Mouse (Mus musculus): ENCODE data around the gene Ybx3. TPM values are rescaled to one million over a fixed set of nuclear protein-coding genes. Genes with fewer than 3 reads are reported as not detected.

Ybx3 gene
- polyA plus RNA-seq, 1 experiment = 75.0 TPM

DNA sequence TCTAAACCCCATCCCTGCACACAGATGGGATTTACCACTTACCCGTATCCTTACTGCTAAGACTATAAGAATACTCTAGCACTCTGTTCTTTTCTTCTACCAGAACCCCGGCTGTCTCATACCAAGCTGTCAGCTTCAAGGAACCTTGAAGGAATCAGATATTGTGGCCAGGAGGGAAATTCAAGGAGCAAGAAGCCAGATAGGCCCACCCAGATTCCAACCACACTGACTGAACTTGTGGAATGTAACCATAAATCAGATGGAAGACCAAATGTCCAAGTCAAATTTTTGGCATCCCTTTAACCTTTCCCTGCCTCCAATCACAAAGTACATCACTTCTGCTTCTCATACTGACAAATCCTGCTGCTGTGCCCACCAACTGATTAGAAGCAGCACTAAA is 41.2 kb downstream of the Ybx3 start:
- Histone ChIP-seq H3K27ac (ENCODE audit: insufficient read depth, low read length) (no peak overlapping the region), H3K4me1 (ENCODE audit: control insufficient read depth, insufficient read depth, low read length) (no peaks in the 10 kb centered on the region), H3K4me3 (ENCODE audit: insufficient read depth, low read length) (no peak overlapping the region)
- TF ChIP-seq CTCF (IDR thresholded peaks at IDR 0.05; ENCODE audit: extremely low read depth, insufficient read depth, low read length) (no peak), POLR2A (IDR thresholded peaks at IDR 0.05; ENCODE audit: extremely low read depth, insufficient read depth, low read length) (no peak)

GRCm38 (mm10) chr6:131344346-131344745 is 43.9 kb downstream of the Ybx3 start:
- no peak overlapping the region for H3K4me3 ChIP-seq (ENCODE audit: insufficient read depth, low read length)
- no peak for TF ChIP-seq POLR2A (IDR thresholded peaks at IDR 0.05; ENCODE audit: extremely low read depth, insufficient read depth, low read length)
- no peak for TF ChIP-seq CTCF (IDR thresholded peaks at IDR 0.05; ENCODE audit: extremely low read depth, insufficient read depth, low read length)

GRCm38 (mm10) chr6:131340082-131340481 is 48.2 kb downstream of the Ybx3 start:
- TF ChIP-seq POLR2A (IDR thresholded peaks at IDR 0.05; ENCODE audit: extremely low read depth, insufficient read depth, low read length) = no peak
- no peak for TF ChIP-seq CTCF (IDR thresholded peaks at IDR 0.05; ENCODE audit: extremely low read depth, insufficient read depth, low read length)
- no peak overlapping the region for H3K27ac ChIP-seq (ENCODE audit: insufficient read depth, low read length)
- no peak overlapping the region for H3K4me3 ChIP-seq (ENCODE audit: insufficient read depth, low read length)
- H3K4me1 ChIP-seq (ENCODE audit: control insufficient read depth, insufficient read depth, low read length) = no peaks in the 10 kb centered on the region

More at GRCm38 (mm10) chr6:131344346-131344745, 43.9 kb downstream of the Ybx3 start:
- Histone ChIP-seq H3K27ac (ENCODE audit: insufficient read depth, low read length) (no peak overlapping the region), H3K4me1 (ENCODE audit: control insufficient read depth, insufficient read depth, low read length) (no peaks in the 10 kb centered on the region)

DNA sequence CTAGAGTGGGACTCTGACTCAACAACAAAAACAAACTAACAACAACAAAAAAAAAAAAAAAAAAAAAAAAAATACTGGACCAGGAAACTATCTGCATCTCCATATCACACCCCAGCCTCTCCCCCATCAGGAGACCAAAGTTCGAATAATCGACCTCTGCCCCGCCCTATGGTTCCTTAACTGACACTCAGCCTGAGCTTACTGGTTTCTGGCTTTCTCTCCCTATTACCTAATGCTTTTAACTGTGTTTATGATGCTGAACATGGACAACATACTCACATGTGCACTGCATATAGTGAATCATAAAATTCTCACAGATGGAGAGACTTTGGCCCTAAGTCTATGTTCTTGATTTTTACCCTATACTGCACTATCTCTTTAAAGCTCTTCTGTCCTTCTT is 49.0 kb downstream of the Ybx3 start:
- Histone ChIP-seq H3K4me1 (ENCODE audit: control insufficient read depth, insufficient read depth, low read length) (no peaks in the 10 kb centered on the region), H3K27ac (ENCODE audit: insufficient read depth, low read length) (no peak overlapping the region), H3K4me3 (ENCODE audit: insufficient read depth, low read length) (no peak overlapping the region)
- no peak for TF ChIP-seq CTCF (IDR thresholded peaks at IDR 0.05; ENCODE audit: extremely low read depth, insufficient read depth, low read length)
- no peak for TF ChIP-seq POLR2A (IDR thresholded peaks at IDR 0.05; ENCODE audit: extremely low read depth, insufficient read depth, low read length)

DNA sequence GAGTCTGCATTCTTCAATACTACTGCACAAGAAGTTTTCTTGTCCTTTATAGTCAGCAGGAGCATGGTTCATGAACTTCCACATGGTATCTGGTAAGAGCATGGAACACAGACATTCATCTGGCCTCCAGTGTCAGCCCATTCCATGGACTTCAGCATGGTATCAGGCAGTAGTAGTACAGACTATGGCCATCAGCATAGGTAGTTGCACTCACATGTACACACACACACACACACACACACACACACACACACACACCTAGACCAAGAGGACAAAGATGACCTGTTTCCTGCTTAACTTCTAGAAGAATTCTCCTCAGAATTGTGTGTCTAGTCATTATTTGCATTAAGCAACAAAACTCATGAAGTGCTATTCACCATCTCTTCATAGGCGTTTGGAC is 49.5 kb downstream of the Ybx3 start:
- H3K27ac ChIP-seq (ENCODE audit: insufficient read depth, low read length) = no peak overlapping the region
- no peak overlapping the region for H3K4me3 ChIP-seq (ENCODE audit: insufficient read depth, low read length)
- no peak for TF ChIP-seq CTCF (IDR thresholded peaks at IDR 0.05; ENCODE audit: extremely low read depth, insufficient read depth, low read length)
- no peak for TF ChIP-seq POLR2A (IDR thresholded peaks at IDR 0.05; ENCODE audit: extremely low read depth, insufficient read depth, low read length)
- no peaks in the 10 kb centered on the region for H3K4me1 ChIP-seq (ENCODE audit: control insufficient read depth, insufficient read depth, low read length)

- Histone ChIP-seq H3K4me3 (ENCODE audit: insufficient read depth, low read length) (no peak overlapping the region), H3K27ac (ENCODE audit: insufficient read depth, low read length) (no peak overlapping the region), H3K4me1 (ENCODE audit: control insufficient read depth, insufficient read depth, low read length) (no peaks in the 10 kb centered on the region)
- no peak for TF ChIP-seq POLR2A (IDR thresholded peaks at IDR 0.05; ENCODE audit: extremely low read depth, insufficient read depth, low read length)
- TF ChIP-seq CTCF (IDR thresholded peaks at IDR 0.05; ENCODE audit: extremely low read depth, insufficient read depth, low read length) = no peak
Observed at GRCm38 (mm10) chr6:131327076-131327475, 61.2 kb downstream of the Ybx3 start.

DNA sequence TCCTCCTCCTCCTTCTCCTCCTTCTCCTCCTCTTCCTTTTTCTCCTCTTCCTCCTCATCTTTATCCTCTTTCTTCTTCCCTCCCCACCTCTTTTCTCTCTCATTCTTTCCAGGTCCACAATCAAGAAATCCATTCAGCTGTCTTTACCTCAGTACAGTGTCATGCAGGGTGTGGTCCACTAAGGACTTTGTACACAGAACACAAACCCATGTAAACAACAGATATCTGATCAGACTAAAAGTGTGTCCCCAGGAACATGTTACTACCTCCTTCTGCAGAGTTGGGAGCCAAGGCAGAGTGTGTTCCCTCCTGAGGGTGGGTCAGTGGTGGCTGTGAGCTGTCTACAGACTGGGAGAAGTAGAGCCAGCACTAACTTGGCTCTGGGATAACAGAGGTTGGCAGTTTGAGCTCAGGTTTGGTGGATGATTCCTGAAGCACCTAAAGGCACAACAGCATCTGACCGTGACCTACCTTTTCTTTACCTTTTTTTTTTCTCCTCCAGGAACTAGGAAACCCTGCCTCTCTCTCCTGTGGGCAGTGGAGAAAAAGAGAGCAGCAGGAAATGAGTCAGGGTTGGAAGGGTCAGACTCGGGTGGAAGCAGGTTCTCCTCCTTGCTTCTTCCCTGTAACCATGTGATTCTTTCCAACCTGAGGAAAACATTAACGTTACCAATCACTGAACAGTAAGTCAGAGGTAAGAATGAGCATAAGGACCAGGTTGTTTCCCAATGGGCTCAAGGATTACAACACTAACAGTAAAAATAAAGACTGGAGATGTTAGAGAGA is 66.2 kb downstream of the Ybx3 start:
- TF ChIP-seq CTCF (IDR thresholded peaks at IDR 0.05; ENCODE audit: extremely low read depth, insufficient read depth, low read length) = no peak
- no peak for TF ChIP-seq POLR2A (IDR thresholded peaks at IDR 0.05; ENCODE audit: extremely low read depth, insufficient read depth, low read length)
- no peak overlapping the region for H3K4me3 ChIP-seq (ENCODE audit: insufficient read depth, low read length)
- H3K27ac ChIP-seq (ENCODE audit: insufficient read depth, low read length) = no peak overlapping the region
- H3K4me1 ChIP-seq (ENCODE audit: control insufficient read depth, insufficient read depth, low read length) = no peaks in the 10 kb centered on the region

- no peak for TF ChIP-seq CTCF (IDR thresholded peaks at IDR 0.05; ENCODE audit: extremely low read depth, insufficient read depth, low read length)
- no peak for TF ChIP-seq POLR2A (IDR thresholded peaks at IDR 0.05; ENCODE audit: extremely low read depth, insufficient read depth, low read length)
- no peak overlapping the region for H3K4me3 ChIP-seq (ENCODE audit: insufficient read depth, low read length)
- H3K4me1 ChIP-seq (ENCODE audit: control insufficient read depth, insufficient read depth, low read length) = no peaks in the 10 kb centered on the region
- no peak overlapping the region for H3K27ac ChIP-seq (ENCODE audit: insufficient read depth, low read length)
Observed at GRCm38 (mm10) chr6:131316155-131317101, 71.8 kb downstream of the Ybx3 start.

Other genes starting within 250 kb of the Ybx3 start
- 0.21 and 0.25 TPM in 2 replicates for gene Klra2, start 141.1 kb downstream of the Ybx3 start, polyA plus RNA-seq (2012; rRNA removed)
- 10.0 and 10.1 TPM in 2 replicates for gene Magohb, start 95.2 kb downstream of the Ybx3 start, polyA plus RNA-seq (2012; rRNA removed)
- 0.09 and 0.13 TPM in 2 replicates for gene Styk1, start 34.9 kb downstream of the Ybx3 start, polyA plus RNA-seq (2012; rRNA removed)
- gene 5430401F13Rik, start 97.9 kb upstream of the Ybx3 start, polyA plus RNA-seq (2012; rRNA removed) = not detected in 2 replicates
- not detected in 2 replicates for gene Gm6619, start 97.9 kb upstream of the Ybx3 start, polyA plus RNA-seq (2012; rRNA removed)
- not detected in 2 replicates for gene Tas2r130, start 242.4 kb upstream of the Ybx3 start, polyA plus RNA-seq (2012; rRNA removed)